Mouse (Mus musculus) layer of hippocampus, postnatal 14 days (tissue): ENCODE measurements around the gene Rd3l. TPM values are rescaled to one million over a fixed set of nuclear protein-coding genes. Genes with fewer than 3 reads are reported as not detected.
"Not testable (repeated sequence)": the region's sequence is repeated elsewhere in the genome, so short reads cannot be mapped to it uniquely, and the experiment has no call there.

Source experiments
- DNase-seq, 2 experiments: peaks; one replicate each; pipeline ENCODE4 v3.0.0; 2021 to 2022; ENCODE audit warnings: low spot score in 2 of 2, mixed read lengths in 1 of 2
- total RNA-seq, 2 experiments: library from RNA; stranded (reverse); gene quantifications; 2 replicates each; pipeline ENCODE4 v1.2.3; 2021

Rd3l gene
- total RNA-seq, 2 experiments from 2014 or later: 0.38 TPM; not detected in 1

DNA sequence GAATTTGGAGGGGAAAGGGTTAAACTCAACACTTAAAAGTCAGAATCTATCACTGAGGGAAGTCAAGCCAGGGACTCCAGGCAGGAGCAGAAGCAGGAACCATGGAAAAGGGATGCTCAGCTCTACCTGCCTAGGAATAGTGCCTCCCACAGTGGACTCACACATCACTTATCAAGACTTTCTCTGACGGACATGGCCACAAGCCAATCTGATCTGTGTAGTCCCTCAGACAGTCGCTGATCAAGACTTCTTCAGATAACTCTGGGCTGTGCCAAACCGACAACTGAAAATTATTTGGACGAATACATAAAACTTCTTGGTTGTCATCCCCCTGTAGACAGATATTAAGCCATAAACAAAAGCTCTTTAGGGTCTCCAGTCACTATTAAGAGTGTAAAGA lies 11.0 kb downstream of the Rd3l start:
- no peak for DNase-seq

DNA sequence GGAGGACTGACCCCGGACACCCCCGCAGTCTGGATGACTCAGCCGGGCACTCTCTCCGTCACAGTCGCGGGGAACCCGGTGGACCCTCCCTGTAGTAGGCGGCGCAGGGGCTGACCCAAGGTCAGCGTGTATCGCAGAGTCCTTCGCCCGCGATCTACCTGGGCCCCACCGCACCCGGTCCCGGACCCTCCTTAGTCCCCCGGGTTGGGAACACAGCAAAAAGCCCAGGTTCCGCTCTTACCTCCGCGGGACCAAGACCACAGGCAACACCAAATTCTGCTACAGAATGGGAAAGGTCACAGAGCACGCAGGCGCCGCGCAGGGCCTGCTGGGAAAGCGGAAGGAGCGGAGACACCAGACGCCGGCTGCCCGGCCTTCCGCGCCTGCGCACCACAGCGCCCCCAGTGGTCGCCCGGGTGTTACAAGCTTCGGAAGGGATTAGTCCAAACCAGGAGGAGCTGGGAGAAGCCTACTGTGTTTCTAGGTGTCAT lies 14.4 kb downstream of the Rd3l start, which contains the start of gene Atp5mpl:
Gene Atp5mpl, minus strand, starts transcription at position 295 of the 491 bp plus-strand sequence.
- peak; percentile 96 to 97 for DNase-seq

DNA sequence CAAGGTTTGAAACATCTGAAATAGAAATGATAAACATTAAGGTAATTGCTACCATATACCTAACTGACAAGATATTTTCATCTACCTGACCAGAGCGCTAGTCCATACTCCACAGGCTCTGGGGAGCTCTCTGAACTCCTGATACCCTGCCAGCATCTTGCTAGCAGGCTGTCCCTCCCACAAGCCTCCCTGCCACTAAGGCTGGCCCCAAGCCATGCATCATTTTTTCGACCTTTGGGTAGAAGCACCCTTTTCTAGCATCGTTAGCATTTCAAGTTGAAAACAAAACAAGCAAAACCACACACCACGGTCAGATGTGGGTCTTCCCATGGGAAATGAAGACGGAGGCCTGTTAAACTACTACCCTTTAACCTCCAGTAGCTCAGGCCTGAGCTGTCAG lies 17.8 kb downstream of the Rd3l start:
- no peak for DNase-seq

DNA sequence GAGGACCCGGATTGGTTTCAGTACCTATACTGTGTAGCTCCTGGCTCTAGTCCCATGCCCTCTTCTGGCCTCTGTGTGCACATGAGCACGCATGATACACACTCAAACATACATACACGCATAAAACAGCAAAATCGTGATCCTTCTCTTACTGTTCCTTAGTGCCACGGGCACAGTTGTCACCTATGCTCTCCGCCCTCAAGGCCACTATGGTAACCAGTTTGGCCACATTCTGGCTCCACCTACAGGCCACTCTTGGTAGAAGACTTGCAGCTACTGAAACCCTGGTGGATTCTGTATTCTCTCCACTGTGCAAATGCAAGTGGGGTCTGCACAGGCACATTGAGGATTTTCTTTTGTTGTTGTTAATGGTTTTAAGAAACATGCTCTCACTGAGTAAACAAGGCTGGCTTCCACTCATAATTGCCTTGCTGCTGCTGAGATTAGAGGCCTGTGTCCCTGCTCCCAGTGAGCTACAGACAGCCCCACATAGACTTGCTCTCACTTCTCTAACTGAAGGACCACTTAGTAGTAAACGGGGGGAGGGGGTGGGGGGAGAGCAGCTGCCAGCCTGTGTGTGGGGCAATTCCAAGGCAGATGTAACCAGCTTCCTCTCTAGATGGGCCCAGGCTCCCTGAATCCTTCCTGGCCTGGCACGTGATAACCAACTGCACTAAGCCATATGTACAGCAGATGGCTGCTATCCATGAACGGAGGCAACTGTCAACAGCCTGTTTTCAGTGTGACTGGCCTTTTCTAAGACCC lies 22.8 kb downstream of the Rd3l start:
- DNase-seq: peak; percentile 72 to 81

DNA sequence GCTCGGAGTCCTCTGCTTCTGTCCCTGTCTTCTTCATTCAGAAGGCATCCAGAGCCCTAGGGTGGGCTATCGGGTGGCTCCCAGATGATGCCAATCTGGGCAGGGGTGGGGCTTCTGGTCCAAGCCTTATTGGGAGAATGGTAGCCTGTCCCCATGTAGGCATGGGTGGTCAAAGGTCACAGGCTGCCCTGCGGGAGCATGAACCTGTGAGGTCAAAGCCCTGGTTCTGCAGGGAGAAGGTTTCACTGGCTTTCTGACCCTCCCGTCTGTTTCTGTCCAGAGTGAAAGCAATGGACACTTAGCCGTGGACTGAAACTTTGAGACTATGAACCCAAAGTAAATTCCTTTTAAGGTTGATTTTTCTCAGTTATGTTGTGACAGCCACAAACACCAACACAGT lies 24.9 kb downstream of the Rd3l start:
- DNase-seq: no peak

DNA sequence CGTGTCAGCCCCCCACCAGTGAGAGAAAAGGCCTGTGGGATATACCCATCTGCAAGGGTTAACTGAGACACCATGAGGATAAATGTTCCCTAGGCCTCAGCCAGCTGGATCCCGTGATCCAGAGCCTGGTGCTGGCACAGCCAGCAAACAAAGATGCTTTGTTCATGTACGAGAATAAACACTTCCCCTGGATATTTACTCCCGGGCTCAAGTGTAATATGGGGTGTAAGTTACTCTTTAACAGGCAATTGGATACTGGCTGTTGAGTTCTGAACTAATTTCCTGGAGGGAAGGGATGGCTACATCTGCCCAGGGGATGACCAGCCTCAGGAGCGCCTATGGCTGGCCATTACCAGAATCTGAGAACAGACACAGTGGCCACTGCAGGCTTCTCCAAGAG lies 29.4 kb downstream of the Rd3l start:
- no peak for DNase-seq

DNA sequence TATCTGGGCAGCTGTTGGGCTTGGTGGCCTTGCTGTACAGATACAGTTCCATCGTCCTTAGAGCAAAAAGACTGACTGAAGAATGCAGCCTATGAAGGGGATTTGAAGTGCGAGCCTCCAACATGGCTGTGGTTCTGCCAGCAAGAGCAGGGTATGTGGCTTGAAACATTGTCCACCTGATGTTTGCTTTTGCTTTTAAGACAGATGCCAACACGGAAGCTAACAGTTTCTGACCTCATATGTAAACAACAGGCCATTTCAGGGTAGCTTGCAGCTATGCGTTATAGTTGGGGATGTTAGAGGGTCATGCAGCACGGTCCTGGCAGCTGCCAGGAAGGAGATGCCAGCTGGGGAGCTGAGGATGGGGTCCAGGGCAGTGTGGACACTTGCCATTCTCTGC lies 30.6 kb downstream of the Rd3l start:
- no peak for DNase-seq

DNA sequence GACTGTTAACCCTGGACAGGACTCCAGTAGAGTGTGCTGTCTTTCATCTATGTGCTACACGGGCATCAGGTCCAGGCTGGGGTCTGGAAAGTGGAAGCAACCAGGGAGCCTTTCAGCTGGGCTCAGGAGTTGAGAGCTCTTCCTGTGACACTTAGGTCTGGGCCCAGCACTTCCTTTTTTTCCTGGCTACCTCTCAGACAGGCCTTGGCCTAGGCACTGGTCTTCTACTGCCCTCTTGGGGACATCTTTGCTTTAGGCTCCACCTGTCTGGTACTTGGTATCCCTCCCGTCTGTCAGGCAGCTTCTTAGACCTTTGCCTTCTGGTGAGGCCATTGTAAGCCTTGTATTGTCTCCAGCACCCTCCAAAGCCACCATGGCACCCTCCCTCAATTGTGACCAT lies 34.4 kb downstream of the Rd3l start:
- peak in 1 of 2 experiments; percentile 59 for DNase-seq

DNA sequence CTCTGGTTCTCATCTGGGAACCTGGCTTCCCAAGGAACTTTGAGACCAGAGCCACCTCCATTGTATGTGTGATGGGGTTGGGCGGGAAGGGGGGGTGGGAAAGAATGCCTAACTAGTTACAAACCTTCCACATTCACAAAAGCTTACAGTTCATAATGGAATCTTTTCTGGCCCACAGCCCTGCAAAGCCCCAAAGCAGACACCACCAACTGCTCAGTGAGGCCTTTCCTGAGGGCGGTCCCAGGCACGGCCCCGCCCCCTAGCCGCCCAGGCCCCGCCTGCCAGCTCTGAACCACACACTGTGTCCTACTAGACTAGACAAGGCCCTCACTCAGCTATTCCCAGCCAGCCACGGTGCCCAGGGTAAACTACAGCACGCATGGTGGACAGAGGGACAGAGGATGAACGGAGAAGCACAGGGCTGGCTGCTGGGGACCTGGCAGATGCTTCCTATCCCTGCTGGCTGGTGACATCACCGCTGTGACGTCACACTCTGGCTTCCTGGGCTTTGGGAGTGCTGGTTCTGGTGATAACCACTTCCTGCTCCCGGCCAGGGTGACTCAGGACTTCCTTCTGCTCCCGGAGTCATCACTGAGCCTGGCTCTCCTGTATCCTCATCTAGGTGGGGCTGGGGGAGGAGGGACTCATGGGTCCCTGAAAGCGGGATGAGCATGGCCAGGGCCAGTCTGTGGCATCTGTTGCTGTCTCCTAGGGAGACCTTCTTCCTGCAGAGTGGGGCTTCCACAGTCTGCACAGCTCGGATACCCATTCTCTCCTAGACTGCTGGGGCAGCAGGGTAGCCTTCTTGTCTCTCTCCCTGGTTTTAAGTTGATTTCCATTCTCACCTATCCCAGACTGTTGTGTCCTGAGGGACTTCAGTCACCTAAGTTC lies 35.1 kb downstream of the Rd3l start:
- DNase-seq: not testable (repeated sequence)

DNA sequence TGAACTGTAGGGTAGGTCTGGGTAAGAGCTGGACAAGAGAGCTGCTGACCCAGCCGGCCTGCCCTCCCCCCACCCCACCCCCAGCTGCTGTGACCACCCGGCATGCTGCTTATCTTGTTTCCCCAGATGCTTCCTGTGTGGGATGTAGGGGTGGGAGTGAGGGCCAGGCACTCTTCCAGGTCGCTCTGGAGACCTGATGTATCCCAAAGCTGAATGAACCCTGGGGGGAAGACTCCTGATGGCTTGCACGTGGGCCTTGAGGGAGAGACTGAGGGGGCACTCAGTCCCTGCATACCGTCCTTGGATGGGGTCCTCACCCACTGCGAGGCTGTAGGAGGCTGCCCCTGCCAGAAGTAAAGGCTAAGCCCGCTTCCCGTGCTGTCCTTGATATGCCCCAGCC lies 36.0 kb downstream of the Rd3l start:
- no peak for DNase-seq

DNA sequence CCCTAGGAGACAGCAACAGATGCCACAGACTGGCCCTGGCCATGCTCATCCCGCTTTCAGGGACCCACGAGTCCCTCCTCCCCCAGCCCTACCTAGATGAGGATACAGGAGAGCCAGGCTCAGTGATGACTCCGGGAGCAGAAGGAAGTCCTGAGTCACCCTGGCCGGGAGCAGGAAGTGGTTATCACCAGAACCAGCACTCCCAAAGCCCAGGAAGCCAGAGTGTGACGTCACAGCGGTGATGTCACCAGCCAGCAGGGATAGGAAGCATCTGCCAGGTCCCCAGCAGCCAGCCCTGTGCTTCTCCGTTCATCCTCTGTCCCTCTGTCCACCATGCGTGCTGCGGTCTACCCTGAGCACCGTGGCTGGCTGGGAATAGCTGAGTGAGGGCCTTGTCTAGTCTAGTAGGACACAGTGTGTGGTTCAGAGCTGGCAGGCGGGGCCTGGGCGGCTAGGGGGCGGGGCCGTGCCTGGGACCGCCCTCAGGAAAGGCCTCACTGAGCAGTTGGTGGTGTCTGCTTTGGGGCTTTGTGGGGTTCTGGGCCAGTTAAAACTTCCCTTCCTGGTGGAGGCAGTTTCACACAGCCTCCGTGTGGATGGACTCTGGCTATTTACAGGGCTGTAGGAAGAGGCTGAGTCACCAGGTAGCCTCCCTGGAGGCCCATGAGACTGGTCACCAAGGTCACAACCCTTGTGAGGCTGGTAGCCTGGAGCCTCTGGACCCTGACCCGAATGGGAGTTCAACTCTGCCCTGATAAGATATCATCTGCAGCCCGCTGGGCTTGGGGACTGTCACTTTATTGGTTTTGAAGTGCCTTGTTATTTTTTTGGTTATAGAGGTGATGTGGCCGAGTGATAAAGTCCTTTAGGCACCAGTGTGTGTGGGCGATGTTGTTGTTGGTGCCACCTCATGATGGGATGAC lies 36.8 kb downstream of the Rd3l start:
- not testable (repeated sequence) for DNase-seq

DNA sequence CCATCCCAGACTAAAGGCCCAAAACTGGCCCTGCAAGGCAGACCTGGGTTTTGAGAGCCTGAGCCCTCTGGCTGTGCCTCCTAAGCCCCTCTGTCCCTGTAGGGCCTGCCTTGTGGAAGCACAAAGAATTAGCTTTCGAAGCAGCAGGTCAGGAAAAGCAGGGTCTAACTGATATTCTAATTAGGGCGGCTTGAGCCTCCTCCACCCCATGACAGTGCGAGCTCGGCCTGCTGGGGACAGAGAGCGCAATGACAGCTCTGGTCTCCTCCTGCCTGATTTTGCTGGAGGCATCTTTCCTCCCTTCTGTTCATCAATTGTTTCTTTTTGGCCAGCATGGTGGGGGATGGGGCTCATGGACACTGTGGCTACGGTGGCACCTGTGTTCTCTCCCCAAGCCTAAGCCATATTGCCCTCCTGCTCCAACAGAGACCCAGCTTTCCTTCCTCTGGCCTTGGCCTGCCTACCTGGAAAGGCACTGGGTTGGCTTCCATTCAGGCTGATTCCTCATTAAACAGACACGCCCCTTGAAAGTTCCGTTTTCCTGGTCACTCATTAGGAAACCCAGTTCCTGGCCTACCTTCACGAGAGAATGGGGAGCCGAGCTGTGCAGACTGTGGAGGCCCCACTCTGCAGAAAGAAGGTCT lies 37.6 kb downstream of the Rd3l start:
- DNase-seq: no peak

DNA sequence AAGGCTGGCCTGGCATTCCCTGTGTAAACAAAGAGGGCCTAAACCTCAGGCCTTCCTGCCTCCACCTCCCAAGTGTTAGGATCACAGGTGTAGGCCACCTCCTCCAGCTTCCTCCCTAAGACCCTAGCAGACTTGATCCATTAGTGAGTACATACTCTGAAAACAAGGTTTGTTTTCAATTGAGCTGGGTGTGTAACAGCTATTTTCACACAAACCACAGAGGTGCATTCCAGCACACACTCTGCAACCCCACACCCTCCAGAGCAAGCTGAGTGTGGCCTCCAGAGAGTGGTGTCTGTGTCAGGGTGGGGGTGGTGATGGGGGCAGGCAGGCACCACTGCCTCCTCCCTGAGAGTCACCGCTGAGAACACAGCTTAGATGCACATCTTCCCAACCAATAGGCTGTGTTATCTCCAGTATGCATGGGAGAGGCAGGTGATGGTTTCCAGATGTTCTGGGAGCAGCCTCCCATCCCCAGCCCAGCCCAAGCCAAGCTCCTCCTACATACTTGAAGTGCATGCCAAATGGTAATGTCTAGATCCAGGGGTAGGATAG lies 42.4 kb downstream of the Rd3l start:
- no peak for DNase-seq

DNA sequence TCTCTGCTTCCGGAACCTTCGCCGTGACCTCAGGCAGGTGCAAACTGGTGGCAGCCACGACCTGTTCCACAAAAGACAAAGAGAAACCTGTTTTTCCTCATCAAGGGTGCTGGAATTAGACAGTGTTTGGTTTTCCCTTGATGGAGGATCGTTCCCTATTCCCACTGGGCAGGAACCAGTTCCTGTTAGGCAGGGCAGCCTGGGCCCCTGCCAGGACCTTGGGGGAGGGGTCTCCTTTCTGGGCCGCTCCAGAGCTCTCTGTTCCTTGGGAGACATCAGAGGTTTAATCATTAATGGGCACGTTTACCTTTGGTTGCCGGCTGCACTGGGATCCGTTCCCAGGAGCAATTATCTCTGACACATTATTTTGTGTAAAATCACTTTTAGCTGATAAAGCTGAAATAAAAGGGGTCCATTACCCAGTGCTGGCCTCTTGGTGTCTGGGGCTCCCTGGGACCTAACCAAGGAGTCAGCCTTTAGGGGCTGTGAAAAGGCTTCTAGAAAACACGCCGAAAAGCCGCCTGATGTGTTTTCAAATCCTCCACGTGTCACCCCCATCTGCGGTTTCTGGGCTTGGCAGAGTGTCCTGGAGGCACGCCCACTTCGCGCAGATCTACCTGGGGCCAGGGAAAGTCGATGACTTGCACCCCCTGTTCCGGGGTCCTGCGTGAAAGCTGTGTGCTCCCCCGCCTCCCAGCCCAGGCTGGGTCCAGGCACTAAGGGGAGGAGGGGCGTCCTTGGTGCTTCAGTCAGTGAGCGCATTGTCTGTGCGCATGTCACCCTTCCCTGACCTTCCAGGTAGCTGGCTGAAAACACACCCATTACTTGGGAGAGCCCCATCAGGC lies 44.2 kb downstream of the Rd3l start:
- no peak for DNase-seq

DNA sequence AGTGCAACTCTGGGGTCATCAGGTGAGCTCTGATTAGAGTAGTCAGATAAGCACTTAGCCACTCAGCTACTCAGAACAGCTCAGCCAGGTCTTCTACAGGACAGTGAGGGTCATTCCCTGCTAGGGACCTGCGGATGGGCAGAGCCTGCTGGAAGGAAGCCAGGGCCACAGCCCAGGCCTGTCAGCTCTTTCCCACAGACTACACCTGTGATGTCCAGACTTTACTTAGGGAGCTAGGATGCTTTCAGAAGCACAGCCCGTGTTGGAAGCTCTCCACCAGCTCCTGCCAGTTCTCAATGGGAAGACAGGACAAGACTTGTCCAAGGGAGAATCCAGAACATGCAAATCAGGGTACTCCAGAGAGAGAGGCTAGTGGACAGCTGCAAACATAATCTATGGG lies 47.1 kb downstream of the Rd3l start:
- no peak for DNase-seq

DNA sequence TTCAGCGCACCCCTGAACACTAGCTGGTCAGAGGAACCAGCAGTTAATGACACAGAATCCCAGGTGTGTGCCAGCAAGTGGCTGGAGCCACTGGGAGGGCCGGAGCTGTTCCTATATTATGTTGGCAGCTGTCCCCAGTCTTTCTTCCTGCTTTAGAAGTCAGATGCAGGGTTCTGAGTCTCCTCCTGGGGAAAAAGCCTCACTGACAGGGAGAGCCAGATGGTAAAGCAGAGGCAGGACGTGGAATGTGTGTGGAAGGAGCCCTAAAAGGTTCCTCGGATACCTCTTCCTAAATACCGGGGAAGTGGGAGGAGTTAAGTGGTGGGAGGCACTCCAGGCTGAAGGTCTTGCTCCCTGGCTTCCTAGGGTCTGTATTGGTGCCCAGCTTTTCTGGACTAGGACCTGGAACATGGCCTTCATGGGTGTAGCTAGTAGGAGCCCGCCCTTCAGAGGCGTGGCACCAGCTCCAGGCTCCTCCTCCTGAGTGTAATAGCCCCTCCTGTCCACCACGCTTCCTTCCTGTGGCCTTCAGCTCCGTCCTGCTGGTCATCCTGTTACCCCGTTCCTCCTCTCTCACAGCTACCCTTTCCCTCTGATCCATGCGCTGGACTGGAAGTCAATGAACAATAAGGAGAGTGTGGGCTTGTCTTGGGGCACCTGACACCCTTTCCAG lies 47.9 kb downstream of the Rd3l start:
- no peak for DNase-seq

DNA sequence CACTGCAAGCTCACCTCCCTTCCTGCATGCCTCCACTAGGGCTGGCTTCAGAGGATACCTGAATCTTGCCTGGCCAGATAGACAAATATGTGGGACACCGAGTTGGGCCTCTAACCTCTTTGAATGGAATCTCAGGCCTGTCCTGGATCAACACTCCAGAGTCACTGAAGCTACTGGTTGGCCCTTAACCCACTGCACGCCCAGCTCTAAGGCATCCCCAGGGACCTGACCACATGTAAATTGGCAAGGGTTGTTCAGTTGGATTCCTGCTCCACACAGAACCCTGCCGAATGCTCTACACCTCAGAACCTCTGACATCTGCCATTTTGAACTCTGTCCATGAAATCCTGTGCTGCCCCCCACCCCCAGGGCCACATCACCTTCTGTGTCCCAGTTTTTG lies 48.6 kb downstream of the Rd3l start:
- no peak for DNase-seq

DNA sequence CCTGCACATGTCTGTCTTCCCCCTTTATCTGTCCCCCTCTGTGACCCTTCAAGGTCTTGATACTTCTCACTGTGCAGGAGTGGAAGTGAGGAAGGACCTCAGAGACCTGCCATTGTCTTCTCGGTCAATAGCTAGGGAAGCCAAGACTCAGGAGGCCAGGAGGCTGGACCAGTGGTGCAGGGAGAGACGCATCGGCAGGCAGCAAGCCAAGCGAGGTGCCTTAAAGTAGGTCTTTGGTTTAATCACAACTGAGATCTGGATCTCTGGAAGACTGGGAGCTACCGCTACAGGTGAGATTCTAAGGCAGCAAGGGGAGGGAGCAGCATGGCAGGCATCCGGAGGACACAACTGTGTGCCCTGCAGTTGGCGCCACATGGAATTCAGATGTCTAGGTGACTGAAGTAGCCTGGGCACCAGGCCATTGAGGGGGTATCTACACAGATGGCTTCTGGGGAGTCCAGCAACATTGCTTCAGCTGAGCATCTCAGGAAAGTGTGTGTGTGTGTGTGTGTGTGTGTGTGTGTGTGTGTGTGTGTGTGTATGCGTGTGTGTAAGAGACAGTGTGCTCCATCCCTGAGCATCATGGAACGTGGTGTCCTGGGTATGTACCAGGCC lies 49.6 kb downstream of the Rd3l start:
- DNase-seq: no peak
